Mouse (Mus musculus): ENCODE measurements at regions not wholly inside any gene's neighbourhood (a gene's known extent, or its start where the extent isn't known, plus 50 kb on each side); places are given as distances from the start of the nearest gene placed in this dataset.

GRCm38 (mm10) chr3:56590071-56590470, 406.6 kb upstream of the Nbea start:
- no peak for DNase-seq (ENCODE audit: low spot score in 2 of 2)

- DNase-seq (ENCODE audit: low spot score in 2 of 2): no peak
Observed at GRCm38 (mm10) chr3:56575422-56575821, 391.9 kb upstream of the Nbea start.

DNA sequence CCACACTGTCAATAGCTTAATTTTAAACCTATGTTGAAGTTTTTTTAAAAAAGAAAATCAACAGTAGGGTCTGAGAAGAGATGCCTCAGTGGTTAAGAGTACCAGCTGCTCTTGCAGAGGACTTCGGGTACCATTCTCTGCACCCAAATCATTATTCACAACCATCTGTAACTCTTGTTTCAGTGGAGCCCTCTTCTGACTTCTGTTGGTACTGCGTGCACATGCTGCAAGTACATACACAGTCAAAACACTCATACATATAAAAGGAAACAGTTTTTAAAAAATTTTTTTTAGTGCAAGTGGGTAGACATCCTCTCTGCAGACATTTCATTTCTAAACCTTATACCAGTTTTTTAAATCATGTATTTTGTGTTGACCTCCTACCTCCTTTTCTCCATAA, 352.7 kb upstream of the Nbea start:
- DNase-seq (ENCODE audit: low spot score in 2 of 2): no peak

DNA sequence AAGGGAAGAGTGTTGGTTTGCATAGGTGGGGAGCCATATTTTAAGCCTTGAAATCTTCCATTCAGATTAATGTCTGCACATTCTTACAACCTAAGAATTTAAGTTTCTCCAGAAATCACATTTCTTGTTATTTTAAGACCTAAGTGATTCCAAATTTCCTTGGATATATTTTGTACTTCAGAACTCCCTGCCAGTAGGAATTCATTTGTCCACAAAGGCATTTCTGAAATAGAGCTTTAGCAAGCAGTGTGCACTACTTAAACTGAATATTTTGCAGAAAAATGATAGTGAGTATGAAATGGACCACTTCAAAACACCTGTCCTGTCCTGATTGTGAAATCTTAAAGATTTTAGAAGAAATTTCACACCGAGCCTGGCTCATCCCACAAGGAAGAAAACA, 320.9 kb upstream of the Nbea start:
- no peak for DNase-seq (ENCODE audit: low spot score in 2 of 2)

- DNase-seq (ENCODE audit: low spot score in 2 of 2): no peak
Observed at GRCm38 (mm10) chr3:56499301-56499700, 315.8 kb upstream of the Nbea start.

DNA sequence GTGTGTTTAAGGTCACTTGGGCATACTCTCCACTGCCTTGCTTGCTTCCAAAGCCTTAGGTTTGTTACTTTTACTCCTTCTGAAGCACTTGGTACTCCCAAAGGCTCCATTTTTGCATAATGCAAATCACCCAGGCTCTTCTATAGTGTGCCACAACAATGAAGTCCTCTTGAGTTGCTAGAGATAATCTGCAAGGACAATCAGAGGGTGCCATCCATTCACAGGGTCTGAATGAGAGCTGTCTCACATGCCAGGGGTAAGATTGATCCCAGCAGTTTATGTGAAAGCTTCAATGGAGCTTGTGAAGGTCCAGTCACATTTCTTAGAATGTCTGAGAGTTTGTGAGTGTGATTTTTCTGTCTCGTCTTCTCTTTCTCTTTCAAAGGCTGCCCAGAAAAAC, 310.4 kb upstream of the Nbea start:
- no peak for DNase-seq (ENCODE audit: low spot score in 2 of 2)

DNA sequence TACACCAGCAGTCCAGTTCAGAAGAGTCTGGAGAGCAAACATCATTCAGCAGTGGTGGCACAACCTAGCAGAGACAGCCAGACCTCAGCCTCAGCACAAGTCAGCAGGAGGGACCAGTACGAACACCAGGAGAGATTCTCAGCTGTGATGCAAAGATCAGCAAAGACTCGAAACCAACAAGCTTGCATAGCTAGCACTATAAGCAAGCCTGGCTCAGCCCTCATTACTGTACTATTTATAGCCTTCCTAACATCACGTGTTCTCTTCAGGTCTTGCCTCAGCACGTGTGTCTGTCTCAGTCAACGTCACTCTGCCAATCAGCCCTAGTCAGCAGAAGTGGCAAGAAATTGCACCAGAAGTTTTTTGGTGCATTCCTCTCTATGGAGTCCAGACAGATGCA, 305.7 kb upstream of the Nbea start:
- DNase-seq (ENCODE audit: low spot score in 2 of 2): no peak

- peak in 1 of 2 experiments; percentile 8 for DNase-seq (ENCODE audit: low spot score in 2 of 2)
Observed at GRCm38 (mm10) chr3:56485550-56486400, 302.3 kb upstream of the Nbea start.

- DNase-seq (ENCODE audit: low spot score in 2 of 2): no peak
Observed at GRCm38 (mm10) chr3:56484096-56484495, 300.6 kb upstream of the Nbea start.

GRCm38 (mm10) chr3:56483370-56483769, 299.9 kb upstream of the Nbea start:
- DNase-seq (ENCODE audit: low spot score in 2 of 2): no peak

DNA sequence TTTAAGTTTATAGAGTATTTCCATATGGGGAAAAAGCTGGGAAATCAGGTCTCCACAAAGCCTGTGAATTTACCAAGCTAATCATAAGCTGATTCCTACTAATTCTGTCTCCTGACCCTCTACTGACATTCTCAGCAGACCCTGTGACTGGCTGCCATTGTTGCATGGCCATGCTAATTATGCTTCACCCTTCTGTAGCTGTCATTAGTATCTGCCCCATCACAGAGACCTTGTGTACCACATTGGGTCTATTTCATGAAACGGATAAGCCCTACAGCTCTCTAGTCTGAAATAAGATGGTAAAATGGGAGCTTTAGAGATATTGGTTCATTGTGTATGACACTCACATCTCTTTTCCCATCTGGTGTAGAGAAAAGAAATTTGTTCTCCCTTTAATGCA, 296.0 kb upstream of the Nbea start:
- no peak for DNase-seq (ENCODE audit: low spot score in 2 of 2)

- no peak for DNase-seq (ENCODE audit: low spot score in 2 of 2)
Observed at GRCm38 (mm10) chr3:56478544-56479140, 295.1 kb upstream of the Nbea start.

DNA sequence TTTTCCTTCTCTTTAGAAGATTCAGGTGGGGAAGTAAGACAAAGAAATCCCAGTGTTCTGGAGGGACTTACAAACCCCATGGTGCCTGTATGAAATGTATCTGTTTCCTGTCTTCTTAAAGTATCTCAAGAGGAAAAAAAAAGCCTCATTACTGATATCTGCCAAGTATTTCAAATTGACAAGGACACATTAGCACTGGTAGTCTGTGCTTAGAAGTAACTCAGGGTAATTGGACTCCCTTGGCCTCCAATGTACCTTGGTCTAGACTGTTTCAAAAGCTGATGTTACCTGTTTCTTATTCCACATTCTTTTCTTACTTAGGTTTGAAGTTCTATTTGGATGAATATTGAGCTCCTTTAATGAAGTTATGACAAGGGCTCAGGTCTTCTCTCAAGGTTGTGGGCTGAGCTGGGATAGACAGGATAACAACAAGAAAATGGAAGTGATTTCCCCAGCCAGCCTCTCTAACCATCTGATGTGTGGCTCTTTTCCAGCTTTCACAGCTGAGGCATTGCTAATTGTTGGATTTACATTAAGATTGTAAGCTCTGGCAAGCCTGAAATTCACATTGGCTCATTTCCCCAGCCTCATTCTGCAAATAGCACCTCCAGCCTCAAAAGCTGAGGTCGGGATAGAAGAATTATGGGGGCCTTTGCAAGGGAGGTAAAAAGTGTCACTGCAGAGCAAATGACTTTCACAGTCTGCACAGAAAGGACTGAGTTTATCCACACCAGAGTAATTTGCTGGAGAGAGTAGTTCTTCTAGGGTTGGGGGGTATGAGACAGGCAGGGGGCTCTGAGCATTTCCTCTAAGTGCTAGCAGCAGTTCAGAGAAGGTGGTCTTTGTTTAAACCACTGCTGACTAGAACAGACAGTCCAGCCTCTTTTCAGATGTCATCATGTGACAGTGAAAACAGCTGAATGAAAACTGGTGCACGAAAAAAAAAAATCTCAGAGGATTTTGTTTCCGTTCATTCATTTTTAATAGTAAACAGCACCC, 292.3 kb upstream of the Nbea start:
- peak; percentile 40 to 43 for DNase-seq (ENCODE audit: low spot score in 2 of 2)

GRCm38 (mm10) chr3:56472651-56473050, 289.1 kb upstream of the Nbea start:
- no peak for DNase-seq (ENCODE audit: low spot score in 2 of 2)

DNA sequence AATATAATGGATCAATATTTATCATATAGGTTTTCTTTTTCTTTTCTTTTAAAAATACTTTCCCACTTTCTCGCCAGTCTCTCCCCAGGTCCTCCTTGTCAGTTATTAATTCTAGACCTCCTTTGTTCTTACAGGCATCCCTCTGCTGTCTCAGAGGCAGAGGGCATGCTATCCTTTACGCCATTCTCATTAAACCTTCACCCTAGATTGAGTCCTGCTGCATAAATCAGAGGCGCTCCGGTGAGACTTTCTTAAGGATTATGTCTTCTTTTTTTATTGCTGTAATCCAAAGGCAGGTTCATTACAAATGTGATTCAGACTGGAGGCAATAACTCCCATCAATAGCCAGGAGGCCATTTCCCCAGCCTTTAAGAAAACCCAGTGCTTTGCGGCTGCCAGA, 288.3 kb upstream of the Nbea start:
- DNase-seq (ENCODE audit: low spot score in 2 of 2): no peak

GRCm38 (mm10) chr3:56471185-56471584, 287.7 kb upstream of the Nbea start:
- DNase-seq (ENCODE audit: low spot score in 2 of 2): no peak

DNA sequence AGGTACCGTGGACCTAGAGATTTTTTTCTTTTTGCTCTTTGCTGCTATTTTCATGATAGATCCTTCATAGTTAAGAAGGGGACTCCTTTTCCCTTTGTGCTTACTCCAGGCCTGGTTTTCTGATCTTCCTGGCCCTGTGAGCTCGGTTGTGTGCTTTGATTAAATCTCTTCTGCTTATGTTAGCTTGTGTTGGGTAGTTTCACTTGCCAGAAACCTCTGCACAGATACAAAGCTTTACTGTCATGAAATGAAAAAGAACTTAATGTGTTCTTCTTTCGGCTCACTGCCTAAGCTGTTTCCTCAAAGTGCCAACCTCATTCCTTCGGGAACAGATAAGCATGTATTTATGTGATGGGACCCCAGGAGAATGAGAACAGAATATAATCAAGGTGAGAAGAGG, 274.1 kb upstream of the Nbea start:
- no peak for DNase-seq (ENCODE audit: low spot score in 2 of 2)

DNA sequence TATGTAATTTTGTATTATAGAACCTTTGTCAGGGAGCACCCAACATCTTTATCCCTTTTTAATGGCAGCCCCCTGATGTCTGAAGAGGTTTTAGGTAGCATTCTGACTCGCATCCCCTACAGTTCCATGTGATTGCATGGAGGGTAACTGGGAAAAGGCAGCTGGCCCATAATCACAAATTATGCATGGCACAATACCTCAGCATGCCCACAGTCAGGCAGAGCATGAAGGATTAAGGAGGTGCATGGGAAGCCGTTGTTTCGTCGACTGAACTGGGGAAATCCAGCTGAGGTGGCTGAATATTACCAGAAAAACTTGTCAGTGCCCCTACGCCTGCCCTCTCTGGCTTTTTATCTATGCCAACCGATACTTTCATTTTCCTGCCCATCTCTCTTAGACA, 272.8 kb upstream of the Nbea start:
- DNase-seq (ENCODE audit: low spot score in 2 of 2): no peak

DNA sequence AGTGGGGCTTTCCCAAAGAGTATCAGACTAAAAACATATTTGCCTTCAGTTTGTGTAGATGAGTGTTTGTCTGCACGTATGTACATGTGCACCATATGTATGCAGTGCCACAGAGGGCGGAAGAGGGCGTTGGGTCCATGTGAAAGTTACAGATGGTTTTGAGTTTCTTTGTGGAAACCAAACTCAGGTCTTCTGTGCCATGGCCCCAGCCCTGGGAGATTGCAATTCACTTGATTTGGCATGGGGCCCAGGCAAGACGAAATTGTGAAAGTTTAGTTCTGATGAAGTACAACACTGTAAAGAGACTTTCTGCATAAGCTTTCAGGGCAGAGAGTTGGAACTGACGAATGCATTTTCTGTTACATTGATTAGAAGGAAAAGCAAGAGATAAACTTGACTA, 255.4 kb upstream of the Nbea start:
- no peak for DNase-seq (ENCODE audit: low spot score in 2 of 2)

- DNase-seq (ENCODE audit: low spot score in 2 of 2): no peak
Observed at GRCm38 (mm10) chr3:56438020-56438747, 254.7 kb upstream of the Nbea start.

- no peak for DNase-seq (ENCODE audit: low spot score in 2 of 2)
Observed at GRCm38 (mm10) chr3:56437058-56437457, 253.6 kb upstream of the Nbea start.

Data from layer of hippocampus, adult 8-10 months (tissue).